Mouse (Mus musculus) heart, postnatal 0 days (tissue): ENCODE data around the gene Ckb.

Source experiments
- CTCF ChIP-seq: IDR thresholded peaks from 2 replicates; pipeline ENCODE4 v1.5.1; 2016; ENCODE audit warnings: antibody characterized with exemption, control low read depth, low read depth
- EP300 ChIP-seq: IDR thresholded peaks from 2 replicates; pipeline ENCODE4 v1.6.1; 2016; ENCODE audit warnings: antibody characterized with exemption, low read depth

GRCm38 (mm10) chr12:111705186-111705973, 33.2 kb upstream of the Ckb start:
- TF ChIP-seq CTCF = no peak
- peak; percentile 86 for TF ChIP-seq EP300
